Mouse (Mus musculus) small intestine, adult 2 months (tissue): ENCODE measurements around the gene Pctp. TPM values are rescaled to one million over a fixed set of nuclear protein-coding genes. Genes with fewer than 3 reads are reported as not detected.
A peak's percentile ranks its signal among the peaks of the same experiment; 100 is the strongest.

Source experiments
- H3K27ac ChIP-seq: fragments of 200-500 bp; 2 replicates; pipeline ENCODE4 v1.5.1; 2012; ENCODE audit warnings: low read depth, low read length, control low read depth, inconsistent platforms; ENCODE audit not compliant: insufficient read depth
- H3K27me3 ChIP-seq: fragments of 200-500 bp; 2 replicates; pipeline ENCODE4 v1.6.1; 2012; ENCODE audit warnings: mild to moderate bottlenecking, moderate library complexity, low read length, inconsistent platforms; ENCODE audit not compliant: control insufficient read depth, insufficient read depth
- H3K36me3 ChIP-seq: fragments of 200-500 bp; 2 replicates; pipeline ENCODE4 v1.6.1; 2012; ENCODE audit warnings: mild to moderate bottlenecking, low read length, control low read depth, inconsistent platforms; ENCODE audit not compliant: control insufficient read depth, insufficient read depth
- H3K4me1 ChIP-seq: fragments of 200-500 bp; 2 replicates; pipeline ENCODE4 v1.6.1; 2012; ENCODE audit warnings: low read length, inconsistent platforms, mixed read lengths; ENCODE audit not compliant: control insufficient read depth, insufficient read depth, insufficient read length
- H3K4me3 ChIP-seq: fragments of 200-500 bp; 2 replicates; pipeline ENCODE4 v1.5.1; 2012; ENCODE audit warnings: low read depth, mild to moderate bottlenecking, control low read depth, inconsistent platforms, low read length, moderate library complexity
- CTCF ChIP-seq: fragments of 200-500 bp; IDR thresholded peaks from 2 replicates; pipeline ENCODE4 v1.5.1; 2012; ENCODE audit warnings: low read depth, mild to moderate bottlenecking, control low read depth, inconsistent platforms, low read length, moderate library complexity, mixed read lengths; ENCODE audit not compliant: insufficient replicate concordance, insufficient read length; ENCODE audit errors: extremely low read depth
- POLR2A ChIP-seq: fragments of 200-500 bp; IDR thresholded peaks from 2 replicates; pipeline ENCODE4 v1.6.1; 2012; ENCODE audit warnings: low read depth, mild to moderate bottlenecking, control low read depth, inconsistent platforms, low read length, moderate library complexity
- WGBS: fragments of 180-500 bp; shearing (Covaris S2); methylation state at CpG from one replicate; pipeline ENCODE4 v1.1.7; 2018; 5-methylcytosine and 5-hydroxymethylcytosine counted together
- polyA plus RNA-seq: library from polyadenylated mRNA; depleted of rRNA; stranded (reverse); fragments of >200 nt; gene quantifications from 2 replicates; pipeline ENCODE4 v1.2.3, GENCODE M21; 2012

The Pctp gene
- polyA plus RNA-seq, 1 experiment, result 1.4 TPM

GRCm38 (mm10) chr11:89977746-89978352 lies 24.8 kb downstream of the Pctp start:
- Histone ChIP-seq H3K27ac (peak overlapping the region; percentile 64), H3K27me3 (no peaks in the 10 kb centered on the region), H3K4me1 (peaks cover 4% of the 10 kb centered on the region; the same call in 1 of the 2 replicates), H3K4me3 (no peak overlapping the region), H3K36me3 (no peaks in the 10 kb centered on the region)
- WGBS, result 52% methylated on average over 7 of the region's 7 CpGs
- TF ChIP-seq CTCF, result no peak
- no peak for TF ChIP-seq POLR2A

GRCm38 (mm10) chr11:89976361-89976760 lies 26.3 kb downstream of the Pctp start:
- no peak for TF ChIP-seq CTCF
- TF ChIP-seq POLR2A, result no peak
- H3K27me3 ChIP-seq, result no peaks in the 10 kb centered on the region
- H3K4me1 ChIP-seq, result peaks cover 4% of the 10 kb centered on the region; the same call in 1 of the 2 replicates
- 85% methylated on average over 5 of the region's 5 CpGs for WGBS
- no peak overlapping the region for H3K4me3 ChIP-seq
- H3K27ac ChIP-seq, result no peak overlapping the region
- no peaks in the 10 kb centered on the region for H3K36me3 ChIP-seq

- no peaks in the 10 kb centered on the region for H3K36me3 ChIP-seq
- no peaks in the 10 kb centered on the region for H3K27me3 ChIP-seq
- H3K27ac ChIP-seq, result no peak overlapping the region
- TF ChIP-seq POLR2A, result no peak
- TF ChIP-seq CTCF, result no peak
- H3K4me3 ChIP-seq, result no peak overlapping the region
- 62% methylated on average over 3 of the region's 3 CpGs for whole genome bisulfite sequencing
- H3K4me1 ChIP-seq, result no peaks in the 10 kb centered on the region
These were observed 31.4 kb downstream of the Pctp start for GRCm38 (mm10) chr11:89971296-89971695.

- TF ChIP-seq CTCF (no peak), POLR2A (no peak)
- WGBS, result 35% methylated on average over 4 of the region's 4 CpGs
- Histone ChIP-seq H3K4me3 (no peak overlapping the region), H3K36me3 (no peaks in the 10 kb centered on the region), H3K27ac (no peak overlapping the region), H3K27me3 (no peaks in the 10 kb centered on the region), H3K4me1 (no peaks in the 10 kb centered on the region)
These were observed 32.0 kb downstream of the Pctp start for GRCm38 (mm10) chr11:89970726-89971125.

GRCm38 (mm10) chr11:89969131-89969530 lies 33.6 kb downstream of the Pctp start:
- TF ChIP-seq CTCF (no peak), POLR2A (no peak)

GRCm38 (mm10) chr11:89950691-89951270 lies 51.9 kb downstream of the Pctp start:
- Histone ChIP-seq H3K4me1 (no peaks in the 10 kb centered on the region), H3K4me3 (no peak overlapping the region), H3K27ac (no peak overlapping the region), H3K36me3 (no peaks in the 10 kb centered on the region), H3K27me3 (no peaks in the 10 kb centered on the region)
- WGBS, result 80% methylated on average over 3 of the region's 3 CpGs
- no peak for TF ChIP-seq POLR2A
- no peak for TF ChIP-seq CTCF

More at GRCm38 (mm10) chr11:89969131-89969530, 33.6 kb downstream of the Pctp start:
- Histone ChIP-seq H3K36me3 (no peaks in the 10 kb centered on the region), H3K4me3 (no peak overlapping the region), H3K4me1 (no peaks in the 10 kb centered on the region), H3K27ac (no peak overlapping the region), H3K27me3 (no peaks in the 10 kb centered on the region)
- WGBS, result 68% methylated on average over 4 of the region's 4 CpGs

- H3K4me1 ChIP-seq, result no peaks in the 10 kb centered on the region
- no peak overlapping the region for H3K4me3 ChIP-seq
- 81% methylated on average over 4 of the region's 4 CpGs for WGBS
- no peak overlapping the region for H3K27ac ChIP-seq
- no peaks in the 10 kb centered on the region for H3K36me3 ChIP-seq
- no peaks in the 10 kb centered on the region for H3K27me3 ChIP-seq
- no peak for TF ChIP-seq CTCF
- no peak for TF ChIP-seq POLR2A
These were observed 54.9 kb downstream of the Pctp start for GRCm38 (mm10) chr11:89947806-89948205.
